Mouse (Mus musculus): ENCODE measurements around the gene 1700013G24Rik.

DNA sequence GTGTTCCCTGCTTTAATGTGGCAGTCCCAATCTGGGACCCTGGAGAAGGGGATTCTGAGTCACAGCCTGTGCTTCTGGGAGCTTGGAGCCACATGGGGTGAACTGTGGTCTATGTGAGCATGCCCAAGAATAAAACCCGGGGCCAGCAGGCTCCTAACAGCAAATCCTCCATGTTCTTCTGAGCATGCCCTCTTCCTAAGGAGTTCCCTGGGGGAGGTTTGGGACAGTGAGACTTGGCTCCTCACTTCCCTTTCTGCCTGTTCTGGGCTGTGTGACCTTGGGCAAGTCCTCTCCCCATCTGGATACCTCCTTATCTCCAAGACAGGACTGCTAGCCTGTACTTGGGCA is 27.9 kb downstream of the 1700013G24Rik start:
- no peak for TF ChIP-seq CTCF (IDR thresholded peaks at IDR 0.05; ENCODE audit: extremely low read depth, insufficient read length, insufficient replicate concordance, low read depth, low read length)
- no peak for TF ChIP-seq POLR2A (IDR thresholded peaks at IDR 0.05; ENCODE audit: low read depth, low read length)
